In the genomic region with DNA sequence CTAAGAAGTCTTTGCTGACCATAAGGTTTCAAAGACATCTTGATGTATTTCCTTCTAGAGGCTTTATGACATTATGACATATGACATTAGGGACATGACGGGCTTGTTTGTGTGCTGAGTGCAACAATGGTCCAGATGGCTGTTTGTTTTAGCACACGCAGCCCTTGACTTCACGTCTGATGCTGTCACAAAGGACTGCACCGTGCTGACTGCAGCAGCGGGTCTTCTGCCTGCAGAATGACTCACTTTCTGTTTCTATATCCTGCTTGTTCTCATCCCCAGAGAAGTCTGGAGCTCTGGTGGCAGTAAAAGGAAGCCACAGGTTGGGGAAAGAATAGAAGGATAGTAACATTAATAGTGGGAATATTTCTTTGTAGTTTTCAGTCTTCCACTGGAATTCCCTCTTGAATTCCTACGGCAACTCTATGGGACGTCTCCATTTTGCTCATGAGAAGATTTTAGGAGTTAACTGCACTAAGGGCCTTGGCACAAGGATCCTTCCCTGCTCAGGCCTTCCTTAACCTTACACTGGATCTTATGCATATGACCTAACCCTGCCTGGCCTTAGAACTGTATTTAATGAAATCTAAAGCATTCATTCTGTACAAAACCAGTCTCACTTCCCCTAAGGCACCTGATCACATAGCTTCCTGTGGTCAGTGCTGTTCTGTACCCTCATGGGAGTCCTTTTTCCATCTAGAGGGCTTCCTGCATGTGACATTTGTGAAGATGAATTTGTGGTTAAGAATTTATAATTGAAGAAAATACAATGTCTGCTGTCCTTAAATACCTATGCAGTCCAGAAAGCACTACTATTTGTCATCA, we compare ENCODE assay signal across 15 mouse cellular contexts.
A peak's percentile ranks its signal among the peaks of the same experiment; 100 is the strongest.
DNase-seq lines count a peak whose midpoint lies in the region; ATAC-seq and TF ChIP-seq lines count a peak whose summit lies in the region.
"Had no signal": no experiment of that assay in that cellular context is flagged by ENCODE, and none has a peak within 500 bp of the region (broad histone marks: within the 10 kb centered on the region; RNA-seq: fewer than 3 reads in every experiment).

No protein-coding gene starts in this region.

- DNase-seq in hindbrain, embryonic 10.5 days (ENCODE audit: low spot score) = no peak
- peak; percentile 24 to 81 for DNase-seq in spleen, adult 2 months (ENCODE audit: low read depth in 1 of 2, low spot score in 2 of 2)
- no peak for DNase-seq in spleen, adult 12 weeks (ENCODE audit: low spot score)
- peak; percentile 91 for DNase-seq in splenic B cell, adult 2 months (ENCODE audit: low read depth, low spot score)
- no peak for DNase-seq in layer of hippocampus, postnatal 14 days (ENCODE audit: low spot score in 2 of 2)
- no peak for DNase-seq in lung, adult 2 months
- DNase-seq: kidney, adult 11 months; right cerebral cortex, postnatal 25 days had no signal

- no peak overlapping the region for H3K4me2 ChIP-seq in hindbrain, embryonic 16.5 days (ENCODE audit: low read length)
- H3K4me2 ChIP-seq: heart, embryonic 13.5 days; liver, embryonic 15.5 days; midbrain, embryonic 15.5 days had no signal

- H3K9ac ChIP-seq in hindbrain, embryonic 16.5 days (ENCODE audit: low read depth, low read length) = no peak overlapping the region
- H3K9ac ChIP-seq: heart, embryonic 13.5 days; liver, embryonic 15.5 days; midbrain, embryonic 15.5 days had no signal

- 0 out of 2 replicates have a peak overlapping the region, but pooled peaks have one; percentile 29 for H3K27ac ChIP-seq in hindbrain, embryonic 10.5 days
- H3K27ac ChIP-seq in hindbrain, embryonic 16.5 days (ENCODE audit: low read depth, low read length) = no peak overlapping the region
- peak overlapping the region; percentile 78 for H3K27ac ChIP-seq in spleen, adult 2 months (ENCODE audit: insufficient read depth, low read length)
- H3K27ac ChIP-seq: heart, embryonic 13.5 days; liver, embryonic 15.5 days; midbrain, embryonic 15.5 days had no signal

- no peaks in the 10 kb centered on the region for H3K9me3 ChIP-seq in hindbrain, embryonic 10.5 days
- no peaks in the 10 kb centered on the region for H3K9me3 ChIP-seq in hindbrain, embryonic 16.5 days (ENCODE audit: control insufficient read depth, low read length)
- H3K9me3 ChIP-seq: G1E; heart, embryonic 13.5 days; liver, embryonic 15.5 days; midbrain, embryonic 15.5 days had no signal

- no peak for ATAC-seq in hindbrain, embryonic 16.5 days
- ATAC-seq in common myeloid progenitor, adult 5-6 weeks (replicated peaks; ENCODE audit: low read depth, poor library complexity, severe bottlenecking) = peak; percentile 86
- ATAC-seq: activated CD4-positive, CD25-positive, alpha-beta regulatory T cell, adult 4 months; midbrain, embryonic 15.5 days had no signal

- peaks cover 14% of the 10 kb centered on the region for H3K36me3 ChIP-seq in hindbrain, embryonic 10.5 days
- H3K36me3 ChIP-seq in hindbrain, embryonic 16.5 days (ENCODE audit: control insufficient read depth, insufficient read depth, low read length) = no peaks in the 10 kb centered on the region; the same call in 1 of the 2 replicates
- peaks cover 2% of the 10 kb centered on the region; the same call in 1 of the 2 replicates for H3K36me3 ChIP-seq in spleen, adult 2 months (ENCODE audit: control insufficient read depth, insufficient read depth, low read length)
- H3K36me3 ChIP-seq in splenic B cell, adult 2 months (ENCODE audit: control insufficient read depth, insufficient read depth, low read length, poor library complexity, severe bottlenecking) = no peaks in the 10 kb centered on the region
- H3K36me3 ChIP-seq: liver, embryonic 15.5 days; midbrain, embryonic 15.5 days had no signal

- TF ChIP-seq POLR2A in spleen, adult 2 months (IDR thresholded peaks at IDR 0.05; ENCODE audit: low read depth, low read length) = no peak
- no peak for TF ChIP-seq POLR2A in lung, adult 2 months (IDR thresholded peaks at IDR 0.05; ENCODE audit: borderline replicate concordance, extremely low read depth, low read depth, low read length)

- no peaks in the 10 kb centered on the region for H3K27me3 ChIP-seq in hindbrain, embryonic 10.5 days (ENCODE audit: insufficient read depth, poor library complexity, severe bottlenecking)
- no peaks in the 10 kb centered on the region for H3K27me3 ChIP-seq in hindbrain, embryonic 16.5 days (replicated peaks; ENCODE audit: control insufficient read depth, insufficient read depth, low read length)
- no peaks in the 10 kb centered on the region for H3K27me3 ChIP-seq in spleen, adult 2 months (ENCODE audit: control insufficient read depth, insufficient read depth, low read length)
- H3K27me3 ChIP-seq in splenic B cell, adult 2 months (ENCODE audit: control insufficient read depth, insufficient read depth, low read length, poor library complexity, severe bottlenecking) = no peaks in the 10 kb centered on the region
- H3K27me3 ChIP-seq: heart, embryonic 13.5 days; liver, embryonic 15.5 days; midbrain, embryonic 15.5 days had no signal

- 71% methylated on average over 7 of the region's 7 CpGs for WGBS in hindbrain, embryonic 10.5 days
- 45% methylated on average over 7 of the region's 7 CpGs for WGBS in hindbrain, embryonic 16.5 days
- 38% methylated on average over 7 of the region's 7 CpGs for WGBS in spleen, adult 2 months
- 41% methylated on average over 7 of the region's 7 CpGs for WGBS in lung, adult 2 months

- no peak for TF ChIP-seq CTCF in spleen, adult 2 months (IDR thresholded peaks at IDR 0.05; ENCODE audit: extremely low read depth, insufficient read depth, insufficient read length, insufficient replicate concordance)
- TF ChIP-seq CTCF in lung, adult 2 months (IDR thresholded peaks at IDR 0.05; ENCODE audit: insufficient read depth, low read length) = no peak

- no peak overlapping the region for H3K4me3 ChIP-seq in hindbrain, embryonic 10.5 days
- no peak overlapping the region for H3K4me3 ChIP-seq in hindbrain, embryonic 16.5 days (ENCODE audit: low read length)
- H3K4me3 ChIP-seq in spleen, adult 2 months (ENCODE audit: extremely low read depth, insufficient read depth, insufficient read length) = no peak overlapping the region
- H3K4me3 ChIP-seq in lung, adult 2 months (replicated peaks; ENCODE audit: extremely low read depth, low read depth, low read length) = no peak overlapping the region
- H3K4me3 ChIP-seq: heart, embryonic 13.5 days; liver, embryonic 15.5 days; midbrain, embryonic 15.5 days had no signal

- peaks cover 8% of the 10 kb centered on the region; the same call in 1 of the 2 replicates for H3K4me1 ChIP-seq in hindbrain, embryonic 10.5 days (replicated peaks)
- peaks cover 2% of the 10 kb centered on the region; the same call in 1 of the 2 replicates for H3K4me1 ChIP-seq in hindbrain, embryonic 16.5 days (ENCODE audit: control insufficient read depth, insufficient read depth, low read depth, low read length)
- peaks cover 8% of the 10 kb centered on the region; the same call in 1 of the 2 replicates for H3K4me1 ChIP-seq in spleen, adult 2 months (ENCODE audit: control insufficient read depth, insufficient read depth, insufficient read length)
- peaks cover 3% of the 10 kb centered on the region; the same call in 1 of the 2 replicates for H3K4me1 ChIP-seq in lung, adult 2 months (ENCODE audit: control insufficient read depth, insufficient read depth, low read length)
- H3K4me1 ChIP-seq: liver, embryonic 15.5 days had no signal

Comparison
In these comparisons a context has a peak if more than half of its experiments do, and no peak if none do; other contexts are left out.
1. DNase-seq: peak in spleen, adult 2 months (2 of 2) and splenic B cell, adult 2 months (single experiment); none in hindbrain, embryonic 10.5 days (single experiment), spleen, adult 12 weeks (single experiment), layer of hippocampus, postnatal 14 days (0 of 2) and lung, adult 2 months (single experiment).